Mouse (Mus musculus): ENCODE results near the gene Cd200.
"Not testable (repeated sequence)": the region's sequence is repeated elsewhere in the genome, so short reads cannot be mapped to it uniquely, and the experiment has no call there.

Cd200 gene

GRCm38 (mm10) chr16:45378147-45378943 lies 30.5 kb downstream of the Cd200 start:
- in situ Hi-C loops (cut with MboI, MseI) = no loop called here

- in situ Hi-C loops (cut with MboI, MseI) = no loop called here
Measured at GRCm38 (mm10) chr16:45377332-45377731, 31.5 kb downstream of the Cd200 start.

GRCm38 (mm10) chr16:45376812-45377211 lies 32.0 kb downstream of the Cd200 start:
- in situ Hi-C loops (cut with MboI, MseI) = no loop called here

- in situ Hi-C loops (cut with MboI, MseI) = no loop called here
Measured at GRCm38 (mm10) chr16:45376294-45376693, 32.6 kb downstream of the Cd200 start.

- in situ Hi-C loops (cut with MboI, MseI) = no loop called here
Measured at GRCm38 (mm10) chr16:45375506-45376225, 33.2 kb downstream of the Cd200 start.

- in situ Hi-C loops (cut with MboI, MseI) = no loop called here
Measured at GRCm38 (mm10) chr16:45374074-45374473, 34.8 kb downstream of the Cd200 start.

- in situ Hi-C loops (cut with MboI, MseI) = no loop called here
Measured at GRCm38 (mm10) chr16:45371076-45371475, 37.8 kb downstream of the Cd200 start.

GRCm38 (mm10) chr16:45369285-45369965 lies 39.4 kb downstream of the Cd200 start:
- in situ Hi-C loops (cut with MboI, MseI) = no loop called here

GRCm38 (mm10) chr16:45366111-45366510 lies 42.7 kb downstream of the Cd200 start:
- in situ Hi-C loops (cut with MboI, MseI) = no loop called here

GRCm38 (mm10) chr16:45365353-45365752 lies 43.5 kb downstream of the Cd200 start:
- in situ Hi-C loops (cut with MboI, MseI) = no loop called here

GRCm38 (mm10) chr16:45364627-45365026 lies 44.2 kb downstream of the Cd200 start:
- in situ Hi-C loops (cut with MboI, MseI) = no loop called here

GRCm38 (mm10) chr16:45363480-45364045 lies 45.3 kb downstream of the Cd200 start:
- in situ Hi-C loops (cut with MboI, MseI) = no loop called here

GRCm38 (mm10) chr16:45361450-45361849 lies 47.4 kb downstream of the Cd200 start:
- in situ Hi-C loops (cut with MboI, MseI) = no loop called here

GRCm38 (mm10) chr16:45358441-45358840 lies 50.4 kb downstream of the Cd200 start:
- in situ Hi-C loops (cut with MboI, MseI) = not testable (repeated sequence)

GRCm38 (mm10) chr16:45357134-45357533 lies 51.7 kb downstream of the Cd200 start:
- in situ Hi-C loops (cut with MboI, MseI) = no loop called here

GRCm38 (mm10) chr16:45352875-45353274 lies 56.0 kb downstream of the Cd200 start:
- in situ Hi-C loops (cut with MboI, MseI) = no loop called here

- in situ Hi-C loops (cut with MboI, MseI) = no loop called here
Measured at GRCm38 (mm10) chr16:45350767-45351166, 58.1 kb downstream of the Cd200 start.

GRCm38 (mm10) chr16:45349523-45350298 lies 59.1 kb downstream of the Cd200 start:
- in situ Hi-C loops (cut with MboI, MseI) = no loop called here

- in situ Hi-C loops (cut with MboI, MseI) = not testable (repeated sequence)
Measured at GRCm38 (mm10) chr16:45348238-45348637, 60.6 kb downstream of the Cd200 start.

- in situ Hi-C loops (cut with MboI, MseI) = no loop called here
Measured at GRCm38 (mm10) chr16:45346930-45347387, 61.9 kb downstream of the Cd200 start.

- in situ Hi-C loops (cut with MboI, MseI) = no loop called here
Measured at GRCm38 (mm10) chr16:45346367-45346766, 62.5 kb downstream of the Cd200 start.
